Mouse (Mus musculus) forebrain, embryonic 13.5 days (tissue): Measurements from ENCODE around the gene Gstm2. TPM values are rescaled to one million over a fixed set of nuclear protein-coding genes. Genes with fewer than 3 reads are reported as not detected.
"Not testable (repeated sequence)": the region's sequence is repeated elsewhere in the genome, so short reads cannot be mapped to it uniquely, and the experiment has no call there.

ENCODE experiments used
- ATAC-seq: fragments of 200-750 bp; cut with Nextera tagmentation; 2 replicates; pipeline ENCODE4 v1.8.0; 2017
- H3K27ac ChIP-seq: fragments of 300-500 bp; sonication (generic); 2 replicates; pipeline ENCODE4 v1.5.1; 2015; ENCODE audit warnings: inconsistent platforms, mild to moderate bottlenecking, moderate library complexity
- H3K27me3 ChIP-seq: fragments of 300-500 bp; sonication (generic); 2 replicates; pipeline ENCODE4 v1.6.1; 2015; ENCODE audit warnings: mild to moderate bottlenecking, inconsistent platforms
- H3K36me3 ChIP-seq: fragments of 300-500 bp; sonication (generic); 2 replicates; pipeline ENCODE4 v1.6.1; 2015; ENCODE audit warnings: mild to moderate bottlenecking, inconsistent platforms; ENCODE audit not compliant: poor library complexity, severe bottlenecking
- H3K4me1 ChIP-seq: fragments of 300-500 bp; sonication (generic); 2 replicates; pipeline ENCODE4 v1.6.1; 2015; ENCODE audit warnings: inconsistent platforms
- H3K4me2 ChIP-seq: fragments of 300-500 bp; sonication (generic); 2 replicates; pipeline ENCODE4 v1.6.1; 2015; ENCODE audit warnings: inconsistent platforms, mild to moderate bottlenecking, moderate library complexity
- H3K4me3 ChIP-seq: fragments of 300-500 bp; sonication (generic); 2 replicates; pipeline ENCODE4 v1.5.1; 2015; ENCODE audit warnings: mild to moderate bottlenecking, inconsistent platforms
- H3K9ac ChIP-seq: fragments of 300-500 bp; sonication (generic); 2 replicates; pipeline ENCODE4 v1.6.1; 2015; ENCODE audit warnings: mild to moderate bottlenecking, inconsistent platforms
- H3K9me3 ChIP-seq: fragments of 300-500 bp; sonication (generic); replicated peaks from 2 replicates; pipeline ENCODE4 v1.6.1; 2016; ENCODE audit warnings: inconsistent platforms
- WGBS: fragments of 180-500 bp; shearing (Covaris S2); methylation state at CpG from one replicate; pipeline ENCODE4 v1.1.7; 2015; 5-methylcytosine and 5-hydroxymethylcytosine counted together
- polyA plus RNA-seq: library from polyadenylated mRNA; unstranded; fragments of >200 nt; fragmentation: Nextera tagmentation; extraction: Ambion mirVana; gene quantifications from 2 replicates; pipeline ENCODE4 v1.2.1, GENCODE M21; 2015

Gstm2 gene
- polyA plus RNA-seq, 1 experiment from 2014 or later: 2.8 TPM

GRCm38 (mm10) chr3:107985141-107985540 is 1.1 kb downstream of the Gstm2 start:
- not testable (repeated sequence) for H3K4me2 ChIP-seq, H3K9ac ChIP-seq, H3K36me3 ChIP-seq, H3K27ac ChIP-seq, H3K27me3 ChIP-seq, H3K4me3 ChIP-seq, H3K9me3 ChIP-seq, ATAC-seq, H3K4me1 ChIP-seq
- 96% methylated on average over 2 of the region's 2 CpGs for WGBS

- H3K9ac ChIP-seq: no peak overlapping the region
- H3K9me3 ChIP-seq: no peaks in the 10 kb centered on the region
- 88% methylated on average over 5 of the region's 5 CpGs for WGBS
- H3K36me3 ChIP-seq: no peaks in the 10 kb centered on the region
- H3K4me2 ChIP-seq: no peak overlapping the region
- no peak for ATAC-seq
- no peaks in the 10 kb centered on the region for H3K4me1 ChIP-seq
- H3K27me3 ChIP-seq: no peaks in the 10 kb centered on the region
- no peak overlapping the region for H3K4me3 ChIP-seq
- H3K27ac ChIP-seq: no peak overlapping the region
Measured at GRCm38 (mm10) chr3:107984471-107984870, 1.8 kb downstream of the Gstm2 start.

- no peak for ATAC-seq
- no peak overlapping the region for H3K4me3 ChIP-seq
- no peak overlapping the region for H3K4me2 ChIP-seq
- no peaks in the 10 kb centered on the region for H3K9me3 ChIP-seq
- H3K36me3 ChIP-seq: no peaks in the 10 kb centered on the region
- H3K4me1 ChIP-seq: no peaks in the 10 kb centered on the region
- H3K27ac ChIP-seq: no peak overlapping the region
- H3K27me3 ChIP-seq: no peaks in the 10 kb centered on the region
- 78% methylated on average over 3 of the region's 3 CpGs for WGBS
- no peak overlapping the region for H3K9ac ChIP-seq
Measured at GRCm38 (mm10) chr3:107983771-107984170, 2.5 kb downstream of the Gstm2 start.

GRCm38 (mm10) chr3:107982726-107983125 is 3.5 kb downstream of the Gstm2 start:
- no peaks in the 10 kb centered on the region for H3K27me3 ChIP-seq
- no peaks in the 10 kb centered on the region for H3K9me3 ChIP-seq
- H3K4me2 ChIP-seq: no peak overlapping the region
- no peak overlapping the region for H3K4me3 ChIP-seq
- no peaks in the 10 kb centered on the region for H3K36me3 ChIP-seq
- no peaks in the 10 kb centered on the region for H3K4me1 ChIP-seq
- H3K27ac ChIP-seq: no peak overlapping the region
- 85% methylated on average over 6 of the region's 6 CpGs for WGBS
- no peak overlapping the region for H3K9ac ChIP-seq
- no peak for ATAC-seq

- H3K9ac ChIP-seq: no peak overlapping the region
- no peak overlapping the region for H3K27ac ChIP-seq
- no peaks in the 10 kb centered on the region for H3K9me3 ChIP-seq
- H3K4me1 ChIP-seq: no peaks in the 10 kb centered on the region
- 73% methylated on average over 3 of the region's 3 CpGs for WGBS
- no peak overlapping the region for H3K4me3 ChIP-seq
- no peaks in the 10 kb centered on the region for H3K27me3 ChIP-seq
- no peak overlapping the region for H3K4me2 ChIP-seq
- ATAC-seq: no peak
- no peaks in the 10 kb centered on the region for H3K36me3 ChIP-seq
Measured at GRCm38 (mm10) chr3:107981261-107981660, 5.0 kb downstream of the Gstm2 start.

- Histone ChIP-seq H3K27me3 (no peaks in the 10 kb centered on the region), H3K9ac (no peak overlapping the region), H3K9me3 (no peaks in the 10 kb centered on the region), H3K4me2 (no peak overlapping the region), H3K36me3 (no peaks in the 10 kb centered on the region), H3K27ac (no peak overlapping the region), H3K4me1 (no peaks in the 10 kb centered on the region), H3K4me3 (no peak overlapping the region)
- 77% methylated on average over 3 of the region's 3 CpGs for WGBS
- ATAC-seq: no peak
Measured at GRCm38 (mm10) chr3:107977691-107978090, 8.6 kb downstream of the Gstm2 start.

- no peak for ATAC-seq
- no peak overlapping the region for H3K4me3 ChIP-seq
- no peaks in the 10 kb centered on the region for H3K4me1 ChIP-seq
- H3K4me2 ChIP-seq: no peak overlapping the region
- no peak overlapping the region for H3K9ac ChIP-seq
- H3K9me3 ChIP-seq: no peaks in the 10 kb centered on the region
- no peak overlapping the region for H3K27ac ChIP-seq
- WGBS: 93% methylated on average over 1 of the region's 1 CpGs
- no peaks in the 10 kb centered on the region for H3K36me3 ChIP-seq
- no peaks in the 10 kb centered on the region for H3K27me3 ChIP-seq
Measured at GRCm38 (mm10) chr3:107974237-107974636, 12.0 kb downstream of the Gstm2 start.

GRCm38 (mm10) chr3:107972070-107972469 is 14.2 kb downstream of the Gstm2 start:
- Histone ChIP-seq H3K4me3 (no peak overlapping the region), H3K36me3 (no peaks in the 10 kb centered on the region), H3K9me3 (no peaks in the 10 kb centered on the region), H3K27ac (no peak overlapping the region), H3K4me2 (no peak overlapping the region), H3K9ac (no peak overlapping the region), H3K27me3 (no peaks in the 10 kb centered on the region), H3K4me1 (no peaks in the 10 kb centered on the region)
- no peak for ATAC-seq
- WGBS: 93% methylated on average over 3 of the region's 3 CpGs

GRCm38 (mm10) chr3:107971101-107971500 is 15.2 kb downstream of the Gstm2 start:
- H3K4me2 ChIP-seq, H3K9ac ChIP-seq, ATAC-seq, H3K4me3 ChIP-seq, H3K36me3 ChIP-seq, H3K4me1 ChIP-seq, H3K27me3 ChIP-seq, H3K27ac ChIP-seq, H3K9me3 ChIP-seq: not testable (repeated sequence)
- 53% methylated on average over 3 of the region's 3 CpGs for WGBS

GRCm38 (mm10) chr3:107968724-107969395 is 17.4 kb downstream of the Gstm2 start, which contains the start of gene Gstm3:
Gene Gstm3 (minus strand): TSS chr3:107969283.
- Histone ChIP-seq H3K27me3 (no peaks in the 10 kb centered on the region), H3K36me3 (no peaks in the 10 kb centered on the region), H3K4me1 (peaks cover 13% of the 10 kb centered on the region; the same call in 1 of the 2 replicates), H3K4me2 (no peak within 1 kb of the TSS), H3K4me3 (no peak within 1 kb of the TSS), H3K9me3 (no peaks in the 10 kb centered on the region), H3K9ac (no peak within 1 kb of the TSS), H3K27ac (no peak within 1 kb of the TSS)
- ATAC-seq: no peak
- 68% methylated on average over 13 of the region's 13 CpGs for WGBS

- 95% methylated on average over 5 of the region's 5 CpGs for WGBS
- Histone ChIP-seq H3K4me2 (no peak overlapping the region), H3K27ac (no peak overlapping the region), H3K9me3 (no peaks in the 10 kb centered on the region), H3K27me3 (no peaks in the 10 kb centered on the region), H3K36me3 (no peaks in the 10 kb centered on the region), H3K9ac (no peak overlapping the region), H3K4me3 (no peak overlapping the region), H3K4me1 (peaks cover 13% of the 10 kb centered on the region; the same call in 1 of the 2 replicates)
- no peak for ATAC-seq
Measured at GRCm38 (mm10) chr3:107966631-107967030, 19.6 kb downstream of the Gstm2 start.

GRCm38 (mm10) chr3:107965592-107965991 is 20.7 kb downstream of the Gstm2 start:
- Histone ChIP-seq H3K27ac (no peak overlapping the region), H3K4me1 (peaks cover 13% of the 10 kb centered on the region; the same call in 1 of the 2 replicates), H3K9me3 (no peaks in the 10 kb centered on the region), H3K27me3 (no peaks in the 10 kb centered on the region), H3K4me3 (no peak overlapping the region), H3K9ac (no peak overlapping the region), H3K4me2 (no peak overlapping the region), H3K36me3 (no peaks in the 10 kb centered on the region)
- no peak for ATAC-seq
- WGBS: 72% methylated on average over 1 of the region's 1 CpGs
